Mouse (Mus musculus) midbrain, embryonic 16.5 days (tissue): ENCODE measurements around the gene Gpx3. TPM values are rescaled to one million over a fixed set of nuclear protein-coding genes. Genes with fewer than 3 reads are reported as not detected.
A peak's percentile ranks its signal among the peaks of the same experiment; 100 is the strongest.

Experiments
- ATAC-seq: fragments of 200-750 bp; cut with Nextera tagmentation; 2 replicates; pipeline ENCODE4 v1.8.0; 2017; ENCODE audit warnings: moderate TSS enrichment
- H3K27ac ChIP-seq: fragments of 300-500 bp; sonication (generic); 2 replicates; pipeline ENCODE4 v1.5.1; 2014; ENCODE audit warnings: mild to moderate bottlenecking, low read length, mixed read lengths
- H3K27me3 ChIP-seq: fragments of 300-500 bp; sonication (generic); 2 replicates; pipeline ENCODE4 v1.6.1; 2014; ENCODE audit warnings: low read depth, low read length, mixed read lengths; ENCODE audit not compliant: control insufficient read depth, insufficient read depth
- H3K36me3 ChIP-seq: fragments of 300-500 bp; sonication (generic); 2 replicates; pipeline ENCODE4 v1.6.1; 2014; ENCODE audit warnings: mild to moderate bottlenecking, low read length, moderate library complexity, mixed read lengths; ENCODE audit not compliant: control insufficient read depth, insufficient read depth
- H3K4me1 ChIP-seq: fragments of 300-500 bp; sonication (generic); 2 replicates; pipeline ENCODE4 v1.6.1; 2014; ENCODE audit warnings: mild to moderate bottlenecking, low read length, mixed read lengths; ENCODE audit not compliant: control insufficient read depth, insufficient read depth
- H3K4me2 ChIP-seq: fragments of 300-500 bp; sonication (generic); 2 replicates; pipeline ENCODE4 v1.6.1; 2014; ENCODE audit warnings: mild to moderate bottlenecking, low read length, mixed read lengths
- H3K4me3 ChIP-seq: fragments of 300-500 bp; sonication (generic); 2 replicates; pipeline ENCODE4 v1.5.1; 2014; ENCODE audit warnings: low read depth, mild to moderate bottlenecking, low read length, moderate library complexity, mixed read lengths
- H3K9ac ChIP-seq: fragments of 300-500 bp; sonication (generic); 2 replicates; pipeline ENCODE4 v1.6.1; 2014; ENCODE audit warnings: low read depth, low read length, mixed read lengths
- H3K9me3 ChIP-seq: fragments of 300-500 bp; sonication (generic); replicated peaks from 2 replicates; pipeline ENCODE4 v1.6.1; 2014; ENCODE audit warnings: mild to moderate bottlenecking, low read length, mixed read lengths; ENCODE audit not compliant: control insufficient read depth, poor library complexity, severe bottlenecking
- WGBS: fragments of 180-500 bp; shearing (Covaris S2); extraction: QIAGEN DNeasy Blood & Tissue Kit; methylation state at CpG from one replicate; pipeline ENCODE4 v1.1.7; 2014; 5-methylcytosine and 5-hydroxymethylcytosine counted together
- polyA plus RNA-seq: library from polyadenylated mRNA; unstranded; fragments of >200 nt; fragmentation: Nextera tagmentation; extraction: Ambion mirVana; gene quantifications from 2 replicates; pipeline ENCODE4 v1.2.1, GENCODE M21; 2015

The Gpx3 gene
- polyA plus RNA-seq, 1 experiment from 2014 or later: 40.5 TPM

DNA sequence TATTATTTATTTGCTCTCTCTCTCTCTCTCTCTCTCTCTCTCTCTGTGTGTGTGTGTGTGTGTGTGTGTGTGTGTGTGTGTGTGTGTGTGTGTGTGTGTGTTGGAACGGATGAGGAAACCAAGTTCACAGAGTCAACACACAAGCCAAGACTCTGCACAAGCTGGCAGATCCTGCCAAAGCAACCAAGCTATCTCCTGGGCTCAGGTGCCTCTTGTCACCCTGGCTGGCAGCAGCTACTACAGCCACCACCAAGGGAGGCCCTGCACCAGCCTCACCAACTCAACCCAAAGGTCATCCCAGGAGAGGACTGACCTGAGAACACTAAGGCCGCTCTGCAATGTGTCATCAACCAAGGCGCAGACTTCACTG is 34.5 kb downstream of the Gpx3 start:
- Histone ChIP-seq H3K9ac (no peak overlapping the region), H3K27me3 (no peaks in the 10 kb centered on the region), H3K36me3 (peaks cover 10% of the 10 kb centered on the region; the same call in 1 of the 2 replicates), H3K4me3 (no peak overlapping the region), H3K4me2 (no peak overlapping the region), H3K4me1 (0 out of 2 replicates have a peak, but pooled peaks cover 2% of the 10 kb centered on the region), H3K27ac (no peak overlapping the region), H3K9me3 (no peaks in the 10 kb centered on the region)
- no peak for ATAC-seq
- 98% methylated on average over 3 of the region's 3 CpGs for WGBS

DNA sequence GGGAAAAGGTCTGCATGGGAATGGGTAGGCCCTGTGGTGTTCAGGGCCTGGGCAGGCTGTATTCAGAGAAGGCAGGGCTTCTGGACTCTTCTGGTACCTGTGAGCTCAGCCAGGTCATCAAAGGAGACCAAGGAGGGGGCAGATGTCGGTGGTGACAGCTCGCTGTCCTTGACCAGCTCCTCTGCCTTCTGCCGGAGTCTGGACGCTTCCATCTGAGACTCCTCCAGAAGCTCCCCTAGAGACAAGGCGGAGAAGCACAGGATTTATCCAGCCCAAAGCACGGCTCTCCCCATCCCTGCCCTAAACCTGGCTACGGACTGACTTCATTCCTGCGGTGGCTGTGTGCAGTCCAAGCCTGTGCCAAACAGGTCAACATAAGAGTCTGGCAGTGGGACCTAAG is 37.2 kb downstream of the Gpx3 start:
- Histone ChIP-seq H3K9ac (no peak overlapping the region), H3K4me1 (0 out of 2 replicates have a peak, but pooled peaks cover 2% of the 10 kb centered on the region), H3K27ac (no peak overlapping the region), H3K27me3 (no peaks in the 10 kb centered on the region), H3K4me3 (no peak overlapping the region), H3K4me2 (no peak overlapping the region), H3K36me3 (peaks cover 7% of the 10 kb centered on the region; the same call in 1 of the 2 replicates), H3K9me3 (no peaks in the 10 kb centered on the region)
- no peak for ATAC-seq
- 90% methylated on average over 8 of the region's 8 CpGs for WGBS

DNA sequence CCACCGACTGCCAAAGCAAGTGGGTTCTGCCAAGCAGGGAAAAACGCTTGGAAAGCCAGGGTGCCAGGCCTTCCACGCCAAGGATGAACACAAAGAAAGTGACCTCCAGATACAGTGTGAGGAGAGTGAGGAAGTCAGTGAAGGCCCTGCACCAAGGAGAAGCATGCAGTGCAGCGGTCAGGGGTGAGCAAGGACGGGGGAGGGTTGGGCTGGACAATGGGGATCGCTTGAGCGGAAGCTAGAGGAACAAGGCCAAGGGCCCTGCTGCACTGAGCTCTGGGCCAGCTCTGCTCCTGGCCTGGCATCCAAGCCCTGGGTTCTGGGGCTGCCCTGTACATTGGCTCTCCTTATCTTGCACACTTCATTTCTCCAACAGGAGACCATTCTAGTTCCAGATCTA is 37.8 kb downstream of the Gpx3 start:
- H3K4me1 ChIP-seq: 0 out of 2 replicates have a peak, but pooled peaks cover 2% of the 10 kb centered on the region
- 73% methylated on average over 7 of the region's 7 CpGs for WGBS

DNA sequence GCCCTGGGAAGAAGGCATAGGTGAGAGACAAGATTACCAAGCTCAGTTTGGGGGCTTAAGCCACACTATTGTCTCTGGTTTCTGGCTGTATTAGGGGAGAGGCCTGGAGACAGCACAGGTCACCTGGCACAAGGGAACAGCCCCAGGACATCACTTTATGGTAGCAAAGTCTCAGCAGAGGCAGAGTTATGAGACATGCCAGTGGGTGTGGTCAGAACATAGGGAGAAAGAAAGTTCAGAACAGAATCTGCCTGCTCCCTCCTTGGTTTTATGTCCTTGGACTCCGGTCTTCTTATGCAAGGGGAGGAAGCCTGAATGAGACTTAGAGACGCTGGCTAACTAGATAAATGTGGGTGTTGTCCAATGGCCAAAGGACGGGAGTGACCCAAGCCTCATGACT is 42.4 kb downstream of the Gpx3 start:
- Histone ChIP-seq H3K9ac (no peak overlapping the region), H3K27ac (no peak overlapping the region), H3K4me2 (no peak overlapping the region), H3K4me3 (no peak overlapping the region), H3K27me3 (no peaks in the 10 kb centered on the region), H3K4me1 (no peaks in the 10 kb centered on the region), H3K9me3 (no peaks in the 10 kb centered on the region), H3K36me3 (no peaks in the 10 kb centered on the region)
- no peak for ATAC-seq
- 90% methylated on average over 3 of the region's 3 CpGs for WGBS

More for the DNA sequence above, 37.8 kb downstream of the Gpx3 start:
- Histone ChIP-seq H3K9ac (no peak overlapping the region), H3K36me3 (peaks cover 7% of the 10 kb centered on the region; the same call in 1 of the 2 replicates), H3K4me3 (no peak overlapping the region), H3K27me3 (no peaks in the 10 kb centered on the region), H3K9me3 (no peaks in the 10 kb centered on the region), H3K27ac (no peak overlapping the region), H3K4me2 (no peak overlapping the region)
- ATAC-seq: no peak

DNA sequence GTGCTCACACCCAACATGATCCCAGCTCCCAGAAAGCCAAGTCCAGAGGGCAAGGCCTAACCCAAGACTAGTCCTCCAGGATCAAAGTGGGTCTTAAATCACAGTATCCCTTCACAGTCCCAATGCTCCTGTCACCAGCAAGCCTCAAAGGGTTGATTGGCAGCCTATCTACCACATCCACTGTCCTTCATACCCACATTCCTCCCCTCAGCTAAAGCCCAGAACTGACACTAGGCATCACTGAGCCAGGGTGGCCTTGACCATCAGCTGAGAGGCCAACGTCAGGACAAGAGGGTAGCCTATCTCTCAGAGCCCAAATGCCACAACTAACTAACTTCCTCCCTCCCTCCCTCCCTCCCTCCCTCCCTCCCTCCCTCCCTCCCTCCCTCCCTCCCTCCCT is 47.5 kb downstream of the Gpx3 start:
- 87% methylated on average over 1 of the region's 1 CpGs for WGBS
- Histone ChIP-seq H3K9ac (no peak overlapping the region), H3K36me3 (no peaks in the 10 kb centered on the region), H3K27me3 (no peaks in the 10 kb centered on the region), H3K4me3 (no peak overlapping the region), H3K4me1 (peaks cover 8% of the 10 kb centered on the region; the same call in 1 of the 2 replicates), H3K4me2 (no peak overlapping the region), H3K9me3 (no peaks in the 10 kb centered on the region), H3K27ac (no peak overlapping the region)
- ATAC-seq: no peak

DNA sequence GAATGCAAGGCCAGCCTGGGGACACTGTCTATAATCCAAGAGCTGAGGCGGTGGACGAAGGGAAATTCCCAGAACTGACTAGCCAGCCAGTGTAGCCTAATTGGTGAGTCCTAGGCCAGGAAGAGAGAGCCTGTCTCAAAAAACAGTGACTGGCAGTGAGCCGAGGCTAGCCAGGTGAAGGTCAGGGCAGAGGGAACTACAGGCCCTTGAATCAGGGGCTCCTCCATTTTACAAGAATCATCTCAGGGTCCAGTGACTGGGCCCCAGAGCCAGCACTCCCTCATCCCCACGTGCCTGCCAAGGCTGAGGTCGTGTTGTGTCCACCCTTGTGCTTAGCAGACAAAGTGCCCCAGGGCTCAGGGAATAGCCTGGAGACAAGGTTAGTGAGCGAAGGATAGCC is 48.4 kb downstream of the Gpx3 start:
- Histone ChIP-seq H3K27me3 (no peaks in the 10 kb centered on the region), H3K36me3 (no peaks in the 10 kb centered on the region), H3K9ac (no peak overlapping the region), H3K4me2 (no peak overlapping the region), H3K9me3 (no peaks in the 10 kb centered on the region), H3K27ac (no peak overlapping the region), H3K4me1 (peaks cover 13% of the 10 kb centered on the region; the same call in 1 of the 2 replicates), H3K4me3 (no peak overlapping the region)
- no peak for ATAC-seq
- 80% methylated on average over 6 of the region's 6 CpGs for WGBS

DNA sequence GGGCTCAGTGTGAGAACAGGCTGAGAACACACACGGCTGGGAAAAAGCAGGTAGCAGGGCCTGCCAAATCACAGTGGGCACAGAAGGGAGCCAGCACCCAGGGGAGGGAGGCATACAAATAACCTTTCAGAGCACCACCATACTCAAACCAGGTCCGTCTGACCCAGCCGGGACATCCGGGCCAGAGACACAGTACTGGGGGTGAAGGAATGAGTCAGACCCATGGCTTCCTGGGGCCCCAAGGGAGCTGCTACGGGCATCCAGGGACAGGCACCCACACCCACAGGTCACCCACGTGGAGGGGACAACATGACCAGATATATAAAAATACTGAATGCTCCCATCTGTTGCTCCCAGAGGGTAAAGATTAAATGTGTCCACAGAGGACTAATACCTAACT is 50.4 kb downstream of the Gpx3 start:
- H3K4me1 ChIP-seq: peaks cover 13% of the 10 kb centered on the region; the same call in 1 of the 2 replicates
- no peaks in the 10 kb centered on the region for H3K27me3 ChIP-seq
- WGBS: 83% methylated on average over 6 of the region's 6 CpGs
- H3K4me2 ChIP-seq: no peak overlapping the region
- no peak for ATAC-seq
- no peak overlapping the region for H3K27ac ChIP-seq
- no peaks in the 10 kb centered on the region for H3K9me3 ChIP-seq
- H3K36me3 ChIP-seq: no peaks in the 10 kb centered on the region
- no peak overlapping the region for H3K4me3 ChIP-seq
- no peak overlapping the region for H3K9ac ChIP-seq

DNA sequence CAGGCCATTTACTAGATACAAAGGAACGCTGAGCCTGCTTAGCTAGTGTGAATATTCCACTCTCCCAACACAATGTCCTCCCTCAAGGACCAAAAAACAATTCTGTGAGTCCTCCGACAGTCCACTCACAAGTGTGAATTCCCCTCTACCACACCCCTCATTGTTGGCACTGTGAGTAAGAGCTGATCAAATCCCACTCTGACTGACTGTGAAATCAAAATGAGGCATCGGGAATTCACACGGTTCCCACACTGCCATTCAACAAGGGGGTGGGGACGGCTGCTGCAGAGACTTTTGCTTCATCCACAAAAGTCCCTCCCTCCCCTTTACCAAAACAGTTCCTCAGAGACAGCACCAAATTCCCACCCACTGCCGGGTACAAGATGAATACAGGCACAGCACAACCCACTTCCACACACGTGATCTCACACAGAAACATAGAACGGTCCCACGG is 51.8 kb downstream of the Gpx3 start:
- no peaks in the 10 kb centered on the region for H3K27me3 ChIP-seq
- H3K36me3 ChIP-seq: no peaks in the 10 kb centered on the region
- H3K4me3 ChIP-seq: no peak overlapping the region
- H3K27ac ChIP-seq: no peak overlapping the region
- H3K4me1 ChIP-seq: peaks cover 13% of the 10 kb centered on the region; the same call in 1 of the 2 replicates
- WGBS: 28% methylated on average over 9 of the region's 9 CpGs
- no peak overlapping the region for H3K9ac ChIP-seq
- H3K9me3 ChIP-seq: no peaks in the 10 kb centered on the region
- H3K4me2 ChIP-seq: peak overlapping the region; percentile 21; the same call in 1 of the 2 replicates
- no peak for ATAC-seq

DNA sequence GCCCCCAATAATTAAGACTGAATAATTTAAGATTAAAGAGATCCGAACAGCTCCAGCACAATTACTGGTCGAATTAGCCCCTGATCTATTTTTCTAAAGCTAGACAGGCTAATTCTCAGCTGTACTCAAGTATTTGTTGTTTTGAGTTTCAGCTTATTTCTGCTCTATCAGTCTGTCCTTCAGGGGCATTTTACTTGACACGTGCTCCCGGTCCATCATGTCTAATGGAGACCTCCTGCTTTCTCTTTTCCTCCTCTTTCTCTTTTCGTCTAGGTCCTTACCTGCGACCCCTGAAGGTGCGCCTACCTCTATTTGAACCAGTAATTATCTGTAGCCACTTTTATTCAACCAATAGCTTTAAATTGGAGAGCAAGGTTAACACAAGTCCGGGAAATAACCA is 52.5 kb downstream of the Gpx3 start:
- H3K36me3 ChIP-seq: no peaks in the 10 kb centered on the region
- H3K4me2 ChIP-seq: no peak overlapping the region
- H3K9me3 ChIP-seq: no peaks in the 10 kb centered on the region
- ATAC-seq: no peak
- WGBS: 84% methylated on average over 8 of the region's 8 CpGs
- H3K27me3 ChIP-seq: no peaks in the 10 kb centered on the region
- peaks cover 13% of the 10 kb centered on the region; the same call in 1 of the 2 replicates for H3K4me1 ChIP-seq
- no peak overlapping the region for H3K4me3 ChIP-seq
- H3K27ac ChIP-seq: no peak overlapping the region
- H3K9ac ChIP-seq: no peak overlapping the region
